Mouse (Mus musculus): ENCODE measurements around the gene Macrod2.

DNA sequence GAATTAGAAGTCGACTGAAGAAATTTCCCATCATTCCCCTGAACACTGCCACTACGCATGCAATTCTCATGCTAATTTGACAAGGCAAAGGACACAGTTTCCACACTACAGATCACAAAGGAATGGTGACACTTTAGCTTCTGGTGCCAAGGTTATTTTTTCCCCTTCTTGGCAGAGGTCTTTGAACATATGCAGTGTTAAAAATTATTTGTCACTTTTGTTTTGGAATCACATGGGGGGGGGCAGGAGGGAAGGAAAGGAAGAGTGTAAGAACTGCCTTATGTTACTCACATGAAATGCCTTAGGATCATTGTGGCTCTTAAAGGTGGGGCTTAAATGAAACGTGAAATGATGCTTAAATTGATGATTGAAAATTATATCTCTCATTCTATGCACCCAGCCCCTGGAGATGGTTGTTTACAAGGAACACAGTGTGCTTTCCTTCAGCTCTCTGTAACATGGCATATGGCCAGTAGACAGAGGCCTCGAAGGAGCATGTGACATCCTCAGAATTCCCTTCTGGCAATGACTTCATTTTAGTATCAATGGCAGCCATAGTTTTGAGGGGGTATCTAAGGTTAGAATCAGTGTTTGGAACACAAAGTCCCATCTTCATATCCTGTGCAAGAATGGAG is 1422.6 kb downstream of the Macrod2 start:
- TF ChIP-seq GATA1 (IDR thresholded peaks at IDR 0.05; ENCODE audit: borderline replicate concordance, low read length) (no peak), FLI1 (IDR thresholded peaks at IDR 0.05; ENCODE audit: low read length) (no peak)

Measured in megakaryocyte, embryonic 14.5 days (primary cell).